Mouse (Mus musculus) bone marrow, adult 2 months (tissue): ENCODE measurements around the gene Bcas3. TPM values are rescaled to one million over a fixed set of nuclear protein-coding genes. Genes with fewer than 3 reads are reported as not detected.
"Not testable (repeated sequence)": the region's sequence is repeated elsewhere in the genome, so short reads cannot be mapped to it uniquely, and the experiment has no call there.

Source experiments
- H3K27ac ChIP-seq: fragments of 200-500 bp; 2 replicates; pipeline ENCODE4 v1.5.1; 2012; ENCODE audit warnings: low read depth, mild to moderate bottlenecking, control low read depth, inconsistent platforms, low read length; ENCODE audit not compliant: control insufficient read depth, poor library complexity, insufficient read depth
- H3K4me1 ChIP-seq: fragments of 200-500 bp; 2 replicates; pipeline ENCODE4 v1.6.1; 2011; ENCODE audit warnings: low read length; ENCODE audit not compliant: control insufficient read depth, insufficient read depth
- H3K4me3 ChIP-seq: fragments of 200-500 bp; replicated peaks from 2 replicates; pipeline ENCODE3; 2011; ENCODE audit warnings: mild to moderate bottlenecking, low read depth, low read length, control low read depth; ENCODE audit not compliant: control insufficient read depth
- CTCF ChIP-seq: fragments of 200-500 bp; IDR thresholded peaks from 2 replicates; pipeline ENCODE4 v1.5.1; 2011; ENCODE audit warnings: low read length, control low read depth; ENCODE audit not compliant: control insufficient read depth, insufficient read depth
- POLR2A ChIP-seq: fragments of 200-500 bp; IDR thresholded peaks from 2 replicates; pipeline ENCODE4 v1.6.1; 2011; ENCODE audit warnings: low read depth, mild to moderate bottlenecking, control low read depth, low read length, borderline replicate concordance; ENCODE audit not compliant: control insufficient read depth
- WGBS: fragments of 180-500 bp; shearing (Covaris S2); methylation state at CpG from one replicate; pipeline ENCODE4 v1.1.7; 2018; 5-methylcytosine and 5-hydroxymethylcytosine counted together
- polyA plus RNA-seq: library from polyadenylated mRNA; stranded (reverse); fragments of >200 nt; gene quantifications from 2 replicates; pipeline ENCODE4 v1.2.4, GENCODE M21; 2011; ENCODE audit warnings: low replicate concordance; ENCODE audit not compliant: missing spikeins, insufficient read depth, insufficient read length

The Bcas3 gene
- polyA plus RNA-seq, 1 experiment: 19.5 TPM

- 76% methylated on average over 6 of the region's 6 CpGs for WGBS
- H3K27ac ChIP-seq: no peak overlapping the region
- no peaks in the 10 kb centered on the region for H3K4me1 ChIP-seq
- H3K4me3 ChIP-seq: no peak overlapping the region
- TF ChIP-seq CTCF (peak; percentile 61), POLR2A (no peak)
These were observed 129.9 kb downstream of the Bcas3 start for GRCm38 (mm10) chr11:85482737-85483467.

GRCm38 (mm10) chr11:85485197-85485940 lies 132.4 kb downstream of the Bcas3 start:
- no peaks in the 10 kb centered on the region for H3K4me1 ChIP-seq
- WGBS: 82% methylated on average over 6 of the region's 6 CpGs
- TF ChIP-seq CTCF (no peak), POLR2A (no peak)
- H3K4me3 ChIP-seq: no peak overlapping the region
- H3K27ac ChIP-seq: no peak overlapping the region

- no peaks in the 10 kb centered on the region for H3K4me1 ChIP-seq
- TF ChIP-seq POLR2A: no peak
- TF ChIP-seq CTCF: no peak
- WGBS: 88% methylated on average over 7 of the region's 7 CpGs
These were observed 134.5 kb downstream of the Bcas3 start for GRCm38 (mm10) chr11:85487501-85487900.

GRCm38 (mm10) chr11:85492231-85492630 lies 139.3 kb downstream of the Bcas3 start:
- no peaks in the 10 kb centered on the region; the same call in 1 of the 2 replicates for H3K4me1 ChIP-seq
- TF ChIP-seq CTCF: no peak
- TF ChIP-seq POLR2A: no peak
- 38% methylated on average over 12 of the region's 12 CpGs for WGBS
- no peak overlapping the region for H3K27ac ChIP-seq
- no peak overlapping the region for H3K4me3 ChIP-seq

More at GRCm38 (mm10) chr11:85487501-85487900, 134.5 kb downstream of the Bcas3 start:
- no peak overlapping the region for H3K4me3 ChIP-seq
- no peak overlapping the region for H3K27ac ChIP-seq

GRCm38 (mm10) chr11:85492666-85493065 lies 139.7 kb downstream of the Bcas3 start:
- Histone ChIP-seq H3K4me1 (no peaks in the 10 kb centered on the region; the same call in 1 of the 2 replicates), H3K27ac (no peak overlapping the region), H3K4me3 (no peak overlapping the region)
- 51% methylated on average over 3 of the region's 3 CpGs for WGBS
- no peak for TF ChIP-seq POLR2A
- TF ChIP-seq CTCF: no peak

- no peaks in the 10 kb centered on the region for H3K4me1 ChIP-seq
- no peak for TF ChIP-seq POLR2A
- no peak for TF ChIP-seq CTCF
- WGBS: 86% methylated on average over 5 of the region's 5 CpGs
- no peak overlapping the region for H3K4me3 ChIP-seq
- H3K27ac ChIP-seq: no peak overlapping the region
These were observed 146.6 kb downstream of the Bcas3 start for GRCm38 (mm10) chr11:85499561-85499960.

- WGBS: 76% methylated on average over 3 of the region's 3 CpGs
- Histone ChIP-seq H3K4me1 (no peaks in the 10 kb centered on the region), H3K4me3 (no peak overlapping the region), H3K27ac (no peak overlapping the region)
- no peak for TF ChIP-seq POLR2A
- TF ChIP-seq CTCF: no peak
These were observed 149.1 kb downstream of the Bcas3 start for GRCm38 (mm10) chr11:85502031-85502430.

- 78% methylated on average over 4 of the region's 4 CpGs for WGBS
- H3K4me3 ChIP-seq, H3K4me1 ChIP-seq, H3K27ac ChIP-seq: not testable (repeated sequence)
These were observed 151.8 kb downstream of the Bcas3 start for GRCm38 (mm10) chr11:85504812-85505211.
